Comparison of ENCODE assay signal across 8 mouse cellular contexts in genomic region chr17:84363444-84363843, GRCm38 (mm10).
A peak's percentile ranks its signal among the peaks of the same experiment; 100 is the strongest.
DNase-seq lines count a peak whose midpoint lies in the region; ATAC-seq and TF ChIP-seq lines count a peak whose summit lies in the region.

No protein-coding gene starts in this region.

- no peak overlapping the region for H3K4me3 ChIP-seq in hindbrain, embryonic 12.5 days
- no peak overlapping the region for H3K4me3 ChIP-seq in hindbrain, embryonic 11.5 days (ENCODE audit: low read depth, low read length)
- no peak overlapping the region for H3K4me3 ChIP-seq in ES-E14 (ENCODE audit: insufficient read depth in 1 of 2, low read depth in 1 of 2, low read length in 2 of 2, poor library complexity in 1 of 2, severe bottlenecking in 1 of 2)
- no peak overlapping the region for H3K4me3 ChIP-seq in embryonic facial prominence, embryonic 10.5 days
- no peak overlapping the region for H3K4me3 ChIP-seq in limb, embryonic 12.5 days (replicated peaks)

- in situ Hi-C loops in ES-E14 (cut with MboI; ENCODE audit: low sequenced_read_pairs in 2 of 2, unreplicated experiment in 2 of 2): no loop called here

- no peak overlapping the region for H3K4me2 ChIP-seq in hindbrain, embryonic 12.5 days (replicated peaks)
- no peak overlapping the region for H3K4me2 ChIP-seq in hindbrain, embryonic 11.5 days (replicated peaks; ENCODE audit: low read depth, low read length)
- no peak overlapping the region for H3K4me2 ChIP-seq in limb, embryonic 12.5 days

- no peak for DNase-seq in hindbrain, embryonic 11.5 days (ENCODE audit: low spot score)
- peak; percentile 53 for DNase-seq in ES-E14 (ENCODE audit: low read depth, low spot score)
- no peak for DNase-seq in embryonic facial prominence, embryonic 10.5 days (ENCODE audit: low spot score)
- no peak for DNase-seq in cerebellum, postnatal 4 days (ENCODE audit: low spot score in 2 of 2)
- no peak for DNase-seq in spleen, postnatal 4 days (ENCODE audit: low spot score in 2 of 2)
- DNase-seq in cerebellum, adult 11 months: no peak

- no peak overlapping the region for H3K9ac ChIP-seq in hindbrain, embryonic 12.5 days
- no peak overlapping the region for H3K9ac ChIP-seq in hindbrain, embryonic 11.5 days (ENCODE audit: low read depth, low read length)
- H3K9ac ChIP-seq in ES-E14 (ENCODE audit: insufficient read depth, low read depth, low read length, poor library complexity, severe bottlenecking): no peak overlapping the region
- no peak overlapping the region for H3K9ac ChIP-seq in limb, embryonic 12.5 days (replicated peaks)

- no peaks in the 10 kb centered on the region for H3K27me3 ChIP-seq in hindbrain, embryonic 12.5 days
- no peaks in the 10 kb centered on the region for H3K27me3 ChIP-seq in hindbrain, embryonic 11.5 days (ENCODE audit: control insufficient read depth, insufficient read depth, low read length)
- H3K27me3 ChIP-seq in embryonic facial prominence, embryonic 10.5 days (replicated peaks; ENCODE audit: low read depth, poor library complexity, severe bottlenecking): no peaks in the 10 kb centered on the region
- H3K27me3 ChIP-seq in limb, embryonic 12.5 days: no peaks in the 10 kb centered on the region

- ATAC-seq in hindbrain, embryonic 12.5 days (ENCODE audit: low FRiP score): no peak
- no peak for ATAC-seq in hindbrain, embryonic 11.5 days (ENCODE audit: low FRiP score)
- no peak for ATAC-seq in limb, embryonic 12.5 days (ENCODE audit: insufficient number of reproducible peaks, insufficient read depth, low FRiP score, low TSS enrichment, low read depth)

- no peaks in the 10 kb centered on the region for H3K36me3 ChIP-seq in hindbrain, embryonic 12.5 days
- H3K36me3 ChIP-seq in hindbrain, embryonic 11.5 days (ENCODE audit: control insufficient read depth, insufficient read depth, low read length): no peaks in the 10 kb centered on the region
- H3K36me3 ChIP-seq in ES-E14 (ENCODE audit: control insufficient read depth, insufficient read depth, low read length, poor library complexity, severe bottlenecking): peaks cover 10% of the 10 kb centered on the region; the same call in 1 of the 2 replicates
- H3K36me3 ChIP-seq in embryonic facial prominence, embryonic 10.5 days (replicated peaks): peaks cover 21% of the 10 kb centered on the region
- peaks cover 12% of the 10 kb centered on the region; the same call in 1 of the 2 replicates for H3K36me3 ChIP-seq in limb, embryonic 12.5 days

- peak overlapping the region; percentile 67 for H3K27ac ChIP-seq in hindbrain, embryonic 12.5 days
- no peak overlapping the region for H3K27ac ChIP-seq in hindbrain, embryonic 11.5 days (ENCODE audit: low read depth, low read length)
- H3K27ac ChIP-seq in ES-E14 (ENCODE audit: insufficient read depth, low read depth, low read length, poor library complexity, severe bottlenecking): peak overlapping the region; percentile 52; the same call in 1 of the 2 replicates
- H3K27ac ChIP-seq in embryonic facial prominence, embryonic 10.5 days (replicated peaks): peak overlapping the region; percentile 73
- H3K27ac ChIP-seq in limb, embryonic 12.5 days: peak overlapping the region; percentile 93

- no peaks in the 10 kb centered on the region for H3K9me3 ChIP-seq in hindbrain, embryonic 12.5 days (replicated peaks)
- no peaks in the 10 kb centered on the region for H3K9me3 ChIP-seq in hindbrain, embryonic 11.5 days (ENCODE audit: control insufficient read depth, low read length)
- H3K9me3 ChIP-seq in ES-E14 (ENCODE audit: control insufficient read depth, insufficient read depth, low read depth, low read length): no peaks in the 10 kb centered on the region
- no peaks in the 10 kb centered on the region for H3K9me3 ChIP-seq in embryonic facial prominence, embryonic 10.5 days
- no peaks in the 10 kb centered on the region for H3K9me3 ChIP-seq in limb, embryonic 12.5 days

- WGBS in hindbrain, embryonic 12.5 days: 33% methylated on average over 2 of the region's 2 CpGs
- whole genome bisulfite sequencing in hindbrain, embryonic 11.5 days: 32% methylated on average over 2 of the region's 2 CpGs
- 32% methylated on average over 2 of the region's 2 CpGs for WGBS in embryonic facial prominence, embryonic 10.5 days
- 29% methylated on average over 2 of the region's 2 CpGs for WGBS in limb, embryonic 12.5 days

- peaks cover 29% of the 10 kb centered on the region for H3K4me1 ChIP-seq in hindbrain, embryonic 12.5 days
- no peaks in the 10 kb centered on the region for H3K4me1 ChIP-seq in hindbrain, embryonic 11.5 days (replicated peaks; ENCODE audit: control insufficient read depth, insufficient read depth, low read length)
- H3K4me1 ChIP-seq in ES-E14 (ENCODE audit: control insufficient read depth in 2 of 2, insufficient read depth in 2 of 2, low read length in 2 of 2, poor library complexity in 1 of 2): peaks cover 7 to 10% of the 10 kb centered on the region in 2 experiments
- H3K4me1 ChIP-seq in embryonic facial prominence, embryonic 10.5 days: peaks cover 54% of the 10 kb centered on the region
- peaks cover 58% of the 10 kb centered on the region for H3K4me1 ChIP-seq in limb, embryonic 12.5 days (replicated peaks)

TF ChIP-seq in ES-E14, 5 proteins besides CTCF, POLR2A, EP300 and RAD21:
- no peak for TF ChIP-seq ZNF384 (IDR thresholded peaks at IDR 0.05; ENCODE audit: low read depth, low read length)
- TF ChIP-seq CHD2 (IDR thresholded peaks at IDR 0.05; ENCODE audit: low read depth, low read length): no peak
- no peak for TF ChIP-seq ZC3H11A (IDR thresholded peaks at IDR 0.05; ENCODE audit: borderline replicate concordance, low read depth, low read length)
- no peak for TF ChIP-seq HCFC1 (IDR thresholded peaks at IDR 0.05; ENCODE audit: borderline replicate concordance, insufficient read depth, low read length)
